Comparison of ENCODE assay signal across 7 mouse cellular contexts in the genomic region with DNA sequence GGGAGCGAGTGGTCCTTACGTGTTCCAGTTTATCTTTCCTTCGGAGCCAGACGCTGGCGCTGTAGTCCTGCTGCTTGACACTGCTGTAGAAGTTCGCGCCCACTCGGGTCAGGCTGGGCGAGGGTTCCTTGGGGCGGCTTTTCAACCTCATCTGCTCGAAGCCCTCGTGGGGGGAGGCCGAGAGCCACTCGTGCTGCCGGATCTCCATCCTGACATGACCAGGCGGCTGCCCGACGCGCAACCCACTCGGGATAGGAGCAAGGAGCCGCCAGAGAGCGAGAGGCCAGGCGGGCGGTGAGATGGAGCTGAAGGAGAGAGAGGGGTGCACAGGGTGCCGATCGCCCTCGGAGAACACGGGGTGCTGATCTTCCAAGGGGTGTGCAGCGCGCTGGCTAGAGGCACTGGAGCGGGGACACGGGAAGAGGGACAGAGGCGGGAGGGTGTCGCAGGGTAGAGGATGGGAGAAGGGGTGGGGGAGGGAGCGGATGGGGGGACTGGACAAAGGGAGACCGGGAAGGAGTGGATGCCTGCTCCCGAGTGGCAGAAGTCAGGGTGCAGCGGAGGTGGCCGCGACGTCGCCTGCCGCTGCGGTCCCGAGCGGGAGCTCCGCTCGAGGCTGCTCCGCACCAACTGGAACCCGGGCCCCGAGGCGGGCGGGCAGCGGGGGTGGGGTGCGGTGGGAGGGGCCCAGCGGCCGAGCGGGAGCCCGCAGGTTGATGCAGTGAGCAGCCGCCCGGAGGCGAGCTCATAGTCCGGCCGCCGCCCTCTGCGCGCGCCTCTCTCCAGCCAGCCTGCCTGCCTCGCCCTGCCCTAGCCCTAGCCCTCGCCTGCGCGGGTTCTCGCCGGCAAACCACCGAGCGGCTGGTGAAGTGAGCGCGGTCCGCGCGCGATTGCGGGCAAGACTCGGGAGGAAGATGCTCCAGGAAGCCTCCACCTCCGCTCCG. TPM values are rescaled to one million over a fixed set of nuclear protein-coding genes. Genes with fewer than 3 reads are reported as not detected.
DNase-seq lines count a peak whose midpoint lies in the region; ATAC-seq lines count a peak whose summit lies in the region.

A gene (minus strand): TSS at position 646 of the 944 bp plus-strand sequence.

- H3K9me3 ChIP-seq in stomach, embryonic 16.5 days (replicated peaks; ENCODE audit: control insufficient read depth, low read length) = no peaks in the 10 kb centered on the region

- peak; percentile 4 for DNase-seq in thymus, postnatal 14 days
- no peak for DNase-seq in thymus, adult 18-20 months
- peak; percentile 76 for DNase-seq in cerebellum, postnatal 14 days
- DNase-seq in gastrocnemius, postnatal 10 days = peak; percentile 26
- peak; percentile 4 to 40 for DNase-seq in kidney, postnatal 25 days
- DNase-seq in mesoderm, embryonic 11.5 days (ENCODE audit: low read depth, low spot score) = peak; percentile 51

- 1% methylated on average over 65 of the region's 86 CpGs for WGBS in stomach, embryonic 16.5 days

- H3K27me3 ChIP-seq in stomach, embryonic 16.5 days (ENCODE audit: control insufficient read depth, insufficient read depth, low read length) = peaks cover 23% of the 10 kb centered on the region

- peak within 1 kb of the TSS; percentile 64 for H3K9ac ChIP-seq in stomach, embryonic 16.5 days (ENCODE audit: low read length)

- H3K4me1 ChIP-seq in stomach, embryonic 16.5 days (ENCODE audit: control insufficient read depth, insufficient read depth, low read length) = peaks cover 10% of the 10 kb centered on the region

- peak within 1 kb of the TSS; percentile 57 for H3K4me3 ChIP-seq in stomach, embryonic 16.5 days (replicated peaks; ENCODE audit: low read length)

- H3K27ac ChIP-seq in stomach, embryonic 16.5 days (ENCODE audit: low read length) = no peak within 1 kb of the TSS

- peak within 1 kb of the TSS; percentile 93 for H3K4me2 ChIP-seq in stomach, embryonic 16.5 days (ENCODE audit: low read depth, low read length)

- peak; percentile 89 for ATAC-seq in stomach, embryonic 16.5 days (ENCODE audit: insufficient read depth, low FRiP score)

- H3K36me3 ChIP-seq in stomach, embryonic 16.5 days (ENCODE audit: control insufficient read depth, insufficient read depth, low read length) = no peaks in the 10 kb centered on the region

RNA-seq across cellular contexts. Expression of the gene that starts here (rescaled TPM):
- total RNA-seq in gastrocnemius, postnatal 10 days (2021) = 1 to 10 TPM; 7.3 to 7.4 TPM
- polyA plus RNA-seq in stomach, embryonic 16.5 days (2015; fragmentation: Nextera tagmentation; extraction: Ambion mirVana) = 0.52 and 0.72 TPM in 2 replicates

Comparison
In these comparisons a context has a peak if more than half of its experiments do, and no peak if none do; other contexts are left out.
1. DNase-seq: peak in thymus, postnatal 14 days (single experiment), cerebellum, postnatal 14 days (2 of 2), gastrocnemius, postnatal 10 days (single experiment), kidney, postnatal 25 days (2 of 2) and mesoderm, embryonic 11.5 days (single experiment); none in thymus, adult 18-20 months (0 of 2).
2. Peak in ATAC-seq, H3K4me3 ChIP-seq, H3K9ac ChIP-seq and H3K4me2 ChIP-seq in stomach, embryonic 16.5 days; RNA of the gene not detected or under 1 TPM.